Mouse (Mus musculus) liver, embryonic 14.5 days (tissue): Measurements from ENCODE around the gene Atoh7.

Experiments
- CTCF ChIP-seq: IDR thresholded peaks from 2 replicates; pipeline ENCODE4 v1.5.1; 2016; ENCODE audit warnings: antibody characterized with exemption, low read depth, control low read depth
- EP300 ChIP-seq: IDR thresholded peaks from 2 replicates; pipeline ENCODE4 v1.6.1; 2016; ENCODE audit warnings: antibody characterized with exemption, low read depth

DNA sequence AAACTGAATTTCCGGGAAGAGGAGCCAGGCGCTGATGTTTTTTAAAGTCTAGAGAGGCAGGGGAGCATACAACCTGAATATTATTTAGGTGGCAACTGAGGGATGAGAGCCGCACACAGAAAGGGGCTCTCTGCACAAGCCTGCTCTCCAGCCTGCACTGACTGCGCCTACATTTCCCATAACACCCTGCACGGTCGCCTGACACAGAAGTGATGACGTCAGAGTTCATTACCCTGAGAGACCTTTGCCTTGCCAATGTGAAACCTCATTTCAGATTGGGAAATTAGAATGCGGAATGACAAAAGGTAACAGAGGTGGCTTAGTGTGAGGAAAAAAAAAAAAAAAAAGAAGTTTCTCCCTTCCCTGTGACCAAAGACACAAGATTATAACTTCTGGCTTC is 23.1 kb downstream of the Atoh7 start:
- TF ChIP-seq EP300 (no peak), CTCF (no peak)
